Mouse (Mus musculus) embryonic facial prominence, embryonic 11.5 days (tissue): ENCODE results near the gene Tmem238. TPM values are rescaled to one million over a fixed set of nuclear protein-coding genes. Genes with fewer than 3 reads are reported as not detected.

Experiments used
- ATAC-seq: fragments of 200-750 bp; cut with Nextera tagmentation; replicated peaks from 2 replicates; pipeline ENCODE4 v1.8.0; 2017; ENCODE audit warnings: low read depth; ENCODE audit not compliant: insufficient number of reproducible peaks, low FRiP score, low TSS enrichment
- DNase-seq: peaks from one replicate; pipeline ENCODE4 v3.0.0-alpha.2; 2015; ENCODE audit warnings: low spot score
- H3K27ac ChIP-seq: fragments of 300-500 bp; sonication (generic); replicated peaks from 2 replicates; pipeline ENCODE4 v1.5.1; 2014; ENCODE audit warnings: mild to moderate bottlenecking, low read depth, low read length, control low read depth
- H3K27me3 ChIP-seq: fragments of 300-500 bp; sonication (generic); 2 replicates; pipeline ENCODE4 v1.6.1; 2014; ENCODE audit warnings: mild to moderate bottlenecking, low read length, moderate library complexity, mixed read lengths; ENCODE audit not compliant: control insufficient read depth, insufficient read depth
- H3K36me3 ChIP-seq: fragments of 300-500 bp; sonication (generic); replicated peaks from 2 replicates; pipeline ENCODE4 v1.6.1; 2014; ENCODE audit warnings: low read depth, mild to moderate bottlenecking, low read length, moderate library complexity, mixed read lengths; ENCODE audit not compliant: control insufficient read depth, insufficient read depth
- H3K4me1 ChIP-seq: fragments of 300-500 bp; sonication (generic); 2 replicates; pipeline ENCODE4 v1.6.1; 2014; ENCODE audit warnings: low read length, mixed read lengths; ENCODE audit not compliant: control insufficient read depth, insufficient read depth
- H3K4me2 ChIP-seq: fragments of 300-500 bp; sonication (generic); 2 replicates; pipeline ENCODE4 v1.6.1; 2014; ENCODE audit warnings: low read depth, mild to moderate bottlenecking, control low read depth, low read length, moderate library complexity
- H3K4me3 ChIP-seq: fragments of 300-500 bp; sonication (generic); 2 replicates; pipeline ENCODE4 v1.5.1; 2014; ENCODE audit warnings: low read depth, low read length, control low read depth
- H3K9ac ChIP-seq: fragments of 300-500 bp; sonication (generic); replicated peaks from 2 replicates; pipeline ENCODE4 v1.6.1; 2014; ENCODE audit warnings: mild to moderate bottlenecking, control low read depth, low read length
- H3K9me3 ChIP-seq: fragments of 300-500 bp; sonication (generic); replicated peaks from 2 replicates; pipeline ENCODE4 v1.6.1; 2016; ENCODE audit warnings: mild to moderate bottlenecking, low read length, inconsistent platforms, mixed read lengths; ENCODE audit not compliant: control insufficient read depth
- WGBS: fragments of 180-500 bp; shearing (Covaris S2); extraction: QIAGEN DNeasy Blood & Tissue Kit; methylation state at CpG from one replicate; pipeline ENCODE4 v1.1.7; 2014; 5-methylcytosine and 5-hydroxymethylcytosine counted together
- polyA plus RNA-seq: library from polyadenylated mRNA; unstranded; fragments of >200 nt; fragmentation: Nextera tagmentation; extraction: Ambion mirVana; gene quantifications from 2 replicates; pipeline ENCODE4 v1.2.1, GENCODE M21; 2014

Gene Tmem238
- polyA plus RNA-seq, 1 experiment from 2014 or later = 1.4 TPM

- Histone ChIP-seq H3K27ac (no peak overlapping the region), H3K36me3 (no peaks in the 10 kb centered on the region), H3K9me3 (no peaks in the 10 kb centered on the region), H3K4me3 (no peak overlapping the region), H3K9ac (no peak overlapping the region), H3K4me2 (no peak overlapping the region), H3K4me1 (no peaks in the 10 kb centered on the region), H3K27me3 (no peaks in the 10 kb centered on the region)
- ATAC-seq (no peak; the same call in 1 of the 2 replicates), DNase-seq (no peak)
- WGBS = 12% methylated on average over 4 of the region's 4 CpGs
Measured at GRCm38 (mm10) chr7:4764946-4765710, 24.3 kb downstream of the Tmem238 start.

- DNase-seq (no peak), ATAC-seq (no peak)
- H3K9me3 ChIP-seq = no peaks in the 10 kb centered on the region
- H3K27ac ChIP-seq = no peak overlapping the region
- H3K36me3 ChIP-seq = no peaks in the 10 kb centered on the region
- 57% methylated on average over 1 of the region's 1 CpGs for WGBS
- no peak overlapping the region for H3K4me3 ChIP-seq
- no peak overlapping the region for H3K4me2 ChIP-seq
- no peaks in the 10 kb centered on the region for H3K4me1 ChIP-seq
- H3K27me3 ChIP-seq = no peaks in the 10 kb centered on the region
- H3K9ac ChIP-seq = no peak overlapping the region
Measured at GRCm38 (mm10) chr7:4759670-4760069, 29.8 kb downstream of the Tmem238 start.

GRCm38 (mm10) chr7:4752821-4753570, 36.5 kb downstream of the Tmem238 start, which contains the start of gene Cox6b2:
TSS of gene Cox6b2 (minus strand) at chr7:4753094.
- peak within 1 kb of the TSS; percentile 21 for H3K4me3 ChIP-seq
- no peaks in the 10 kb centered on the region for H3K27me3 ChIP-seq
- ATAC-seq (peak; percentile 93), DNase-seq (peak; percentile 95)
- no peaks in the 10 kb centered on the region for H3K36me3 ChIP-seq
- H3K4me1 ChIP-seq = no peaks in the 10 kb centered on the region
- 4% methylated on average over 24 of the region's 24 CpGs for WGBS
- H3K27ac ChIP-seq = peak within 1 kb of the TSS; percentile 9
- H3K4me2 ChIP-seq = peak within 1 kb of the TSS; percentile 32
- peak within 1 kb of the TSS; percentile 11; the same call in 1 of the 2 replicates for H3K9ac ChIP-seq
- no peaks in the 10 kb centered on the region for H3K9me3 ChIP-seq

GRCm38 (mm10) chr7:4751971-4752820, 37.3 kb downstream of the Tmem238 start:
- peak overlapping the region; percentile 11; the same call in 1 of the 2 replicates for H3K9ac ChIP-seq
- no peaks in the 10 kb centered on the region for H3K4me1 ChIP-seq
- no peaks in the 10 kb centered on the region for H3K9me3 ChIP-seq
- ATAC-seq (peak; percentile 70), DNase-seq (peak; percentile 83)
- H3K4me3 ChIP-seq = peak overlapping the region; percentile 21
- H3K27me3 ChIP-seq = no peaks in the 10 kb centered on the region
- no peaks in the 10 kb centered on the region for H3K36me3 ChIP-seq
- H3K27ac ChIP-seq = peak overlapping the region; percentile 9
- 2% methylated on average over 30 of the region's 30 CpGs for WGBS
- peak overlapping the region; percentile 32 for H3K4me2 ChIP-seq

- peaks cover 6% of the 10 kb centered on the region for H3K36me3 ChIP-seq
- no peaks in the 10 kb centered on the region for H3K27me3 ChIP-seq
- no peak for DNase-seq
- H3K4me3 ChIP-seq = no peak overlapping the region
- H3K4me1 ChIP-seq = no peaks in the 10 kb centered on the region
- no peak overlapping the region for H3K9ac ChIP-seq
- H3K9me3 ChIP-seq = no peaks in the 10 kb centered on the region
- H3K27ac ChIP-seq = no peak overlapping the region
- no peak for ATAC-seq
- WGBS = 94% methylated on average over 2 of the region's 2 CpGs
- H3K4me2 ChIP-seq = no peak overlapping the region
Measured at GRCm38 (mm10) chr7:4749169-4749568, 40.3 kb downstream of the Tmem238 start.

GRCm38 (mm10) chr7:4748321-4748720, 41.1 kb downstream of the Tmem238 start:
- Histone ChIP-seq H3K9me3 (no peaks in the 10 kb centered on the region), H3K4me2 (no peak overlapping the region)
- 78% methylated on average over 4 of the region's 4 CpGs for WGBS

GRCm38 (mm10) chr7:4747156-4747899, 42.1 kb downstream of the Tmem238 start:
- no peak for DNase-seq
- H3K4me3 ChIP-seq = no peak overlapping the region
- no peaks in the 10 kb centered on the region for H3K27me3 ChIP-seq
- H3K4me2 ChIP-seq = no peak overlapping the region
- no peaks in the 10 kb centered on the region for H3K4me1 ChIP-seq
- H3K36me3 ChIP-seq = peaks cover 8% of the 10 kb centered on the region
- no peak overlapping the region for H3K9ac ChIP-seq
- H3K27ac ChIP-seq = no peak overlapping the region
- no peak for ATAC-seq
- WGBS = 79% methylated on average over 9 of the region's 9 CpGs
- no peaks in the 10 kb centered on the region for H3K9me3 ChIP-seq

More at GRCm38 (mm10) chr7:4748321-4748720, 41.1 kb downstream of the Tmem238 start:
- Histone ChIP-seq H3K36me3 (peaks cover 6% of the 10 kb centered on the region), H3K4me3 (no peak overlapping the region), H3K9ac (no peak overlapping the region), H3K27me3 (no peaks in the 10 kb centered on the region), H3K4me1 (no peaks in the 10 kb centered on the region), H3K27ac (no peak overlapping the region)
- DNase-seq (no peak), ATAC-seq (no peak)
